Mouse (Mus musculus) B cell, adult 2 months (primary cell): ENCODE data around the gene Tiparp.

Source experiments
- DNase-seq, 2 experiments: peaks; one replicate each; pipeline ENCODE4 v3.0.0; 2022

Gene Tiparp

GRCm38 (mm10) chr3:65585823-65586482, 57.7 kb downstream of the Tiparp start:
- no peak for DNase-seq

- peak; percentile 29 to 31 for DNase-seq
These were observed 58.3 kb downstream of the Tiparp start for GRCm38 (mm10) chr3:65586483-65586905.

GRCm38 (mm10) chr3:65586966-65587365, 58.8 kb downstream of the Tiparp start:
- DNase-seq = no peak

DNA sequence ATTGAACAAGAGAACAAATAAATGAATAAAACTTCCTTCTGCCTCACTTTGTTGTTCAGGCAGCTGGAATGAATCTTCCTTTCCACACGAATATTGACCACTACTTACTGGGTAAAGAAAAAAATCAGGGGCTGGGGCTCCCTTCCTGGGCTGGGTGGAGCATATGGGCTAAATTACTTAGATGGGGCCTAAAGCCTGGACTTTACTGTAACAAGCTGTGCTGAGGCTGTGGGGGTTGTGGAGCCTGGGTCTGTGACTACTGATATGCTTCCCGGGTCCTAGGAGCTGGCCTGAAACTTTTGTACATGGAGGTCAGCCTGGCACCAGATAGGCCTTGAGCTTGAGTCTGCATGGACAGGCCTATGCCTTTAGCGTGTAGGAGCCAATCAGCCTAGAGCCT, 60.2 kb downstream of the Tiparp start:
- no peak for DNase-seq

DNA sequence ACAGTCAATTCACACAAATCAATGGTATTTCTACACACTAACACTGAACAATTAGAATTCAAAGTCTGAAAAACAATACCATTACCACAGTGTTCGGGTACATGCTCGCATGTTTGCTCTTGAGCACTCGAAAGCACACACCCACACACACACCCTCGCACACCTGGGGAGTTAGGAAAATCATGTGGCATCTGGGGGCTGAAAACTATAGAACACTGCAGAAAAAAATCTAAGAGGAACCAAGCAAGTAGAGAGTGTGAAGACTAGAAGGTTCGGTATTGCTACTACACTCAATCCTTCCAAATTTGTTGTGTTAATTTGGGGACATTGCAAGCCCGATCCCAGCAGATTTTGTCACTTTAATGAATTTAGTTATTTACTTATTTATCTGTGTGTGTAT, 64.6 kb downstream of the Tiparp start:
- DNase-seq = no peak

GRCm38 (mm10) chr3:65594493-65594892, 66.3 kb downstream of the Tiparp start:
- no peak for DNase-seq

GRCm38 (mm10) chr3:65595196-65595595, 67.0 kb downstream of the Tiparp start:
- DNase-seq = no peak

DNA sequence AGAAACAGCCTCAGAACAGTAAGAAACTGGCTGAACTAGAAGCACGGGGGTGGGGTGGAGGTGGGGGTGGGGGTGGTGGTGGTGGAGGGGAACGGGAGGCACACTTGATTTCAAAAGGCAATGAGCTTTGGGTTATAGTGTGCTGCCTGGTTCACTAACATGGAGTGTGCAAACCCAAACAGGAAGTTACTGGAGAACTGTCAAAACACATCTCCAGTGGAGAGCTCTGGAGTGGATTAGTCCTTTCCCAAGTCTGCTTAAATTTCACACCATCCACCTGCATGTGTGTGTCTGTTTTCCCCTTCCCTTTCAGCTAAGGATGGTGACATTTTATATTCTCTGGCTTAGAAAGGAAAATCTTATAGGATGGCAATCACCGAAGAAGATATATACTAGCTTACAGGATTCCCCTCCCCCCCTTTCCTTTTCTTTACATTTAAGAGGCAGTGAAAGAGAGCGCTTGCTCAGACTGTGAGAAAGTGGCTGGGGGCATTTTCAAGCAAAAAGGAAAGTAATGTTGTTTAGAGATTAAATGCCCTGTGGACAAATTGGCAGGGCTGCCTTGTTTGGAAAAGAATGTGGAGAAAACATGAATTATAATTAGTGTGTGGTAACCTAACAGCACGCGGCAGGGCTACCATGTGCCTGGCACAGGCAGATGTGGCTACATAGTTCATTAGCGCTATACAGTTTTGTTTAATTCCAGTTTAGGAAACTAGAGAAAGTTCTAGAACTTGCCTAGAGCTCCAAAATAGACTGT, 70.0 kb downstream of the Tiparp start:
- no peak for DNase-seq

GRCm38 (mm10) chr3:65599151-65599550, 70.9 kb downstream of the Tiparp start:
- DNase-seq = no peak

DNA sequence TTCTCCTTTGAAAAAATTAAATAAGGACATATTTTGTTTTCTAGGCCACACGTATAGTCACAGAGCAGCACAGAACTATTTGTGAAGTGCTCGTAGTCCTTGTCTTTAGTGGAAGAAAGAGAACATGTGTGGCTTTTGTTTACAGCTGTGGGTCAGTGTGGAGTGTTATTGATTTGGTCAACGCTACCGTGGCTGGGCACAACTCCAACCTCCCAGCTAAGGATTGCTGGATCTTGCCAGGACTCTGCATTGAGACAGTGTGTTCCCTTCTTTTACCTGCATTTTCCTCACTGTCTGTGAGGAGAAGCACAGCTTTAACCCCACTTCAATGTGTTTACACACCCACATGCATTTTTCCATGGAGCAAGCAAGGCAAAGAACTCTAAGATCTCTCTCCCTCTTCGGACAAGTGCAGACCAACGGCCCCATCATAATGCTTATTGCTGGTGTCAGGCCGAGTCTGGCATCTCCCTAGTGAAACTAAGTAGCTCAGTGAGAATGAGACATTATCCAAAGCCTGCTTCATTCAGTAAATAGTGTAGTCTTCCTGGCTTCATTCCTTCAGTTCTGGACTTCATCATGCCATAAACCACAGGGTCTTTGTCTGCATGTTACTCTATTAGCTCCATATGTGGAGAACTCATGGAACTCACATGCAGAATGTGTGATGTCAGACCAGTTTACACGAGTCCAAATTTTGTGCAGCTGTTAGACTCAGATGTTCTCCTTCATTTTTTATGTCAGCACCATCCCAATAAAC, 73.3 kb downstream of the Tiparp start:
- DNase-seq = no peak

- DNase-seq = no peak
These were observed 75.3 kb downstream of the Tiparp start for GRCm38 (mm10) chr3:65603392-65604055.
